Mouse (Mus musculus): ENCODE data around the gene Cdh1.

Cdh1 gene

DNA sequence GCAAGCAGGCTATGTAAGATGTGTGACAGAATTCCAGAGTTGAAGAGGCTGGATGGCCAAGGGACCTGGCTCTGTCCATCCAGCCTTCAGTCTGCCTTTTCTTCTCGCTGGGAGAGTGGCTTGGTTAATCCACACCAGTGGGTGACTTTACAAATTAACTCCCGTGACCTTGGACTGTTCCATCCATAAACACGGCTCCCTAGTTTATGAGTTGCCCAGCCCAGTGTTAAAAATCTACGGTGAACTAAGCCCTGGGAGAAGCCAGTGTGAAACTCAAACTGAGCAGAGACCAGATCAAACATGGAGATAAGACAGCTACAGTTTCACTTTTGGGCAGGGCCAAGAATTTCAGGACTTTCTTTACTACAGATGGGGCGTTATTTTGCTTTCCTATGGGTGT lies 19.9 kb downstream of the Cdh1 start:
- DNase-seq (ENCODE audit: low read depth, low spot score) = no peak

DNA sequence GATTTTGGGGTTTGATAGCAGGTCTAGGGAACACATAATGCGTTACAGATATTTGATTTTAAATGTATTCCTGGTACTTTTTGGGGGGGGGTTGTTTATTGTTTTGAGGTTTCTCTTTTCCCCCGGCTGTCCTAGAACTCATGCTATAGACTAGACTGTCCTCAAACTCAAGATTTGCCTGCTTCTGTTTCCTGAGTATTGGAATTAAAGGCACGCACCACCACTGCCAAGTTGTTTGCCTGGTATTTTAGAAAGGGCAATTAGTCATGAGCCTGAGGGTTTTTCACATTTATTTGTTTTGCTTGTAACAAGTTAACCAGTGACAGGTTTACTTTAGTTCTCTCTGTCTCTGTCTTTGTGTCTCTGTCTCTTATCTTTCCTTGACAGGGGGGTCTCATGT lies 20.3 kb downstream of the Cdh1 start:
- no peak for DNase-seq (ENCODE audit: low read depth, low spot score)

DNA sequence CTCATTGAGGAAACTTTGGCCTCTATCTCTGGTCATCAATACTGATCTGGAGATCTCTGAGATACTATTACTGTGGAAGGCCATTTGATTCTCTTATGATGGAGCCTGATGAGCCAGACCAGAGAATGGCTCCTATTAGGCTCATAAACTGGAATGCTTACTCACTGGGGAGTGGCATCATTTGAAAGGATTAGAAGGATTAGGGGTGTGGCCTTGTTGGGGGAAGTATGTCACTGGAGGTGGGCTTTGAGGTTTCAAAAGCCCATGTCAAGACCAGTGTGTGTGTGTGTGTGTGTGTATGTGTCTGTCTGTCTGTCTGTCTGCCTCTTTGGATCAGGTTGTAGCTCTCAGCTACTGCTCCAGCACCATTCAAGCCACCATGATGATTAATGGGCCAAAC lies 20.8 kb downstream of the Cdh1 start:
- DNase-seq (ENCODE audit: low read depth, low spot score) = no peak

DNA sequence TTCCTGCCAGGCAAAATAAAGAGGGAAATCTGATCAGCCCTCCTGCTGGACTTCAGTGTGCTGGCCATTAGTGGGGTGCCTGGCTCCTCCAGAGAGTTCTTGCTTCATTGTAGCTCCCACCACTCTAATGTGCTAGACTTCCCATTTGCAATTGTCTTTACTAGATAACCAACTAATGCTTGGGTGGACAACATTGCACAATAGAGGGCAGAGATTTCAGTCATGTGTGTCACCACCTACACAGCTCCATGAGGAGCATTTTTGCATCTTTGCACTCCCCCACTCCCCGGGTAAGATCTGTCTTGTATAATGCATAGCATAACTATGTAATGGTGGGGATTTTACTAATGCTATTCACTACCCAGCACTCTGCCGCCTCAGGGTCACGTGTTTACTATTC lies 21.6 kb downstream of the Cdh1 start:
- DNase-seq (ENCODE audit: low read depth, low spot score) = no peak

DNA sequence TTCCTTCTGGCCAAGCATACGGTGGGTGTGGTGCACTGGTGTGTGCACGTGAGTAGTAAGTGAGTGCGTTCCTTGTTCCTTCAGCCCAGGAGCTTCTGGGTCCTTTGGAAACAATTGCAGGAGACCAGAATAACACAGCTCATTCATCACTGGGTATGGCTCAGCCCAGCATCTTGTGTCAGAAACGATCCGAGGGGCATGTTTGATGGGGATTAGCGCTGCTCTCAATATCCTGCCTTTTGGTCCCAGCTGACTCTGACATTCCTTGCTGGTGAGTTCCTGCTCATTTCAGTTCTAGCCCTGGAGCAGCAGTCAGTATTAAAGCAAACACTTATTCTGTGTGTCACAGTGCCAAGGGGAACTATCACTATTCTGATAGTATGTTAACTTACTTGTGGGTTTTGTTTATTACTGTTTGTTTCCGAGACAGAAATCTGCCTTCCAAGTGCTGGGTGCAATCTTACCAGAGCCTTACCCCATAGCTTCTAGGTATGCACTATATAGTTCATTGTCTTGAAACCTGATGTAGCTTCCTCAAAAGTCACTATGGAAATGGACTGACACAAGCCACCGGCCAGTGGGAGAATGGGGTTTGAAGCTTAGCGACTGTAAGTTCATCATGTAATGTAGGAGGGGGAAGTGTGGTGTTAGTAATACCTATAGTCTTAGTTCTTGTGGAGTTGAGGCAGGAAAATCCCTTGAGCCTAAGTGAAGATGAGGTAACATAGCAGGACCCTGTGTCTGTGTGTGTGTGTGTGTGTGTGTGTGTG lies 23.1 kb downstream of the Cdh1 start:
- DNase-seq (ENCODE audit: low read depth, low spot score) = no peak

DNA sequence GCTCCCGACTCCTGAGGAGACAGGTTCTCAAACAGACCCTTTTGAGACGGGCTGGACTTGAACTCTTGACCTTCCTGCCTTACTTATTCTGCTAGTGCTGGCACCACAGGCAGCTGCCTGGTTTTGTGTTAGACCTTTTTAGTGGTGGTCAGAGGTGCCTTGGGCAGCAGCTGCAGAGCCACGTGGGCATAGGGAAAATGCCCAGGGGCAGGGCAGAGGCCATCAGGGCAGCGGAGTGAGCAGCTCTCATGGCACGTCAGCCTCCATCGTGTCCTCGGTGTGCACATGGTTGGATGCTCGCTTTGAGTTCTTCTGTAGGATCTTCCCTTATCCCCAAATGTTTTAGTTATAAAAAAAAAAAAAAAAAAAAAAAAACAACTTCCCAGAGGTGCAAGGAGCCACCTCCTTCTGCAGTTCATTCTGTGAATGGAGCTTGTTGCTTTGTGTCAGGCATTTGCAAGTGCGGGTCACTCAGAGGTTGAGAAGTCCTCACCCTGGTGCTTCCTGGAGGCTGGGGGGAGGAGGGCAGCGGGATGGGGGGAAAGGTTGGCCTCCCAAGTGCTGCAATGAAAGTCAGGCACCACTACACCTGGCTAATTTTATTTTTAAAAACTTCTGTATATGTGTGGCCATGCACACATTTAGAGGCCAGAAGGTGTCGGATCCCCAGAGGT lies 25.3 kb downstream of the Cdh1 start:
- DNase-seq (ENCODE audit: low read depth, low spot score) = no peak

DNA sequence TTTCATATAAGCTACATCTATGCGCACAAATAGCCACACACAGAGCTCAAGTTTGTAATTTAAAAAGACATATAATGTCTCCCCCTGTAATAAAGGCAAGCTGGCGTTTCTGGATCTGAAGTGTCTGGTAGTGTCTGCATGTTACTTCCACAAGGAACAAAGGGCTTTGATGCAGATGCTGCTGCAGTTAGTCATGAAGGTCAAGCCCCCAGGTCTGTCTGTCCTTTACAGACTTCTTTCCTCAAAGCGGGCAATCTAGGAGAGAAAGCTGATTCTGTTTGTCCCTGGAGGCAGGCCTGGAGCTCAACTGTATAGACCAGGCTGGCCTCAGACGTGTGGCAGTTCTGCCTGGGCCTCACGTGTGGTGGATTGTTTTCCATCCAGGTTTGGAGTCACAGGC lies 26.3 kb downstream of the Cdh1 start:
- DNase-seq (ENCODE audit: low read depth, low spot score) = no peak

DNA sequence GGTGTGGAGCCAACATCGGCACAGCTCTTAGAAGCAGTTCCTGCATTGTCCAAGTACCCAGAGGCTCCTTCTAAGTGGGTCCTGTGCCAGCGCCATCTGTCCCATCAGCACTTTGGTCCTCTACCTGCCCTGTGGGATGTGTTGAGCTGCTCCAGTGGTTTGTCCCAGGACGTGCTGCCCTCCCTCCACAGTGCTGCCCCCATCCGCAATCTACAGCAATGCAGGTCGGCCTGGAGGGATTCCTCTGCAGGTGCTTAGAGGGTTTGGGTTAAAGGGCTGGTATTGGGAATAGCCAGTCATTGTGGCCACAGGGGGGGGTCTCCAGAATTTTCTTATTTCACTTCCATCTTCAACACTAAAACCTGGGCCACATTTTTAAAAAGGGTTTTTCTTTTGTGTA lies 28.8 kb downstream of the Cdh1 start:
- DNase-seq (ENCODE audit: low read depth, low spot score) = no peak

DNA sequence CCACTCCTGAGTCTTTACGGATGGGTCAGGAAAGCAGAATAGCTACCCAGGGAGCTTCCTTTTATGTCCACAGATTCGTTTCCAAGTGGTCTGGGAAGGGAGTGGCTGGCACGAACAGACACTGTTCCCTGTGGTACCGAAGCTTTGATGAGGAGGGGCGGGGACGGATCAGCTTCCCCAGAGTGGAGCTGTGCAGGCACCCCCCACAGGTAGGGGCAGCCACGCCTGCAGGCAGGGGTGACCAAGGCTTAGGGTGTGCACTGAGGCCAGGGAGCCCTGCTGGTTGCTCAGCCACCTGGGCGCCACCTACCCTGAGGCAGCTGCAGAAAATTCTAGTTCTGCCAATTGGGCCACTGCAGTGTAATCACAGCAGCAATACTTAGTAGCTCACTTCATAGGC lies 29.5 kb downstream of the Cdh1 start:
- DNase-seq (ENCODE audit: low read depth, low spot score) = no peak

DNA sequence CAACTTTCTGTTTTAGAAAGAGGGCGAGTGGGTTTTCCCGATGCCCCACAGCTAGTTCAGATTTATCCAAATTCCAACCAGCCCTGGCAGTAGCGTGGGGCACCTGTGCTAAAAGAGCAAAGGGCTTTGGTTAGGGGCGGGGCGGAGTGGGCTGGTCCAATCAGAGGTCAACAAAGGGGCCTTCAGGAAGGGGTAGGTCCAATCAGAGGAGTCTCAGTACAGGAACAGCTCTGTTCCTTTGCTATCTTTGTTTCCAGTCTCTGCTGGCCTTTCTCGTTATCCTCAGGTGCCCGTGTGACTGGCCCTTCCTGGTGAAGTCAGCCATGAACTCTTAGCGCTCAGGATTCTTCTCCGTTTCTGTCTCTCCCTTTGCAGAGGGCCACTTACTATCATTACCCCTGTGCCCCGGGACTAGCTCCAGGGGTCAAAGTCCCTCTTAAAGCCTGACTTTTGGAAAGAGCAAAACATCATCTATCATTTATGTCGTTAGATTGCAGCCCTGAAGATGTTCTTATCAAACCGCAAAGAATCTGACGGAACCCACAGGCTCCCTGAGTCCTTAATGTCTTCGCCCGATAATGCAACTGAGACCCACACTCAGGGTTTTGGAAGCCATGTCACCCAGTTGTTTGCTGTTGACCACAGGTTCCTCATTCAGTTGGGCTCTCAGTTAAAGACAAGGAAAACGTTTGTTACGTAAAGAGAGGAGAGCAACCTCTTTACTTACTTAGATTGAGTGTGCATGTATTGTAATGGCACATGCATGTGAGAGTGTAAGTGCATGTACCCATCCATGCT lies 30.4 kb downstream of the Cdh1 start:
- DNase-seq (ENCODE audit: low read depth, low spot score) = no peak

DNA sequence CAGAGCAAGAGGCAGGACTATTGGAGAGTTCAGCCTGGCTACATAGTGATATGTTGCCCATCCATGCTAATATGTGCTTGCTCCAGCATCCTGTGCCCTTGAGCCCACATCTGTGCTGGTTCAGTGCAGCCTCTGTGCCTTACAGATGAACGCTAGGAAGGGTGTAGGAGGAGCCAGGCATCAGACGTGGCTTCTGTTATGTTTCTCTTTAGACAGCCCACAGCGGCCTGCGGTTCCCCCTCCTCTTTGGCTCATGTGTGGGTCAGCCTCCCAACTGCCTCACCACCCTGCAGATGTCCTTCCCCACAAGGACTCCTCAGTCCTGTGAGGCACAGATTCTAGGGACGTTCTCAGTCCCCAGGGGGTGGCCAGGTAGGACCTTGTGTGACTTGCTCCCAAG lies 32.1 kb downstream of the Cdh1 start:
- DNase-seq (ENCODE audit: low read depth, low spot score) = no peak

DNA sequence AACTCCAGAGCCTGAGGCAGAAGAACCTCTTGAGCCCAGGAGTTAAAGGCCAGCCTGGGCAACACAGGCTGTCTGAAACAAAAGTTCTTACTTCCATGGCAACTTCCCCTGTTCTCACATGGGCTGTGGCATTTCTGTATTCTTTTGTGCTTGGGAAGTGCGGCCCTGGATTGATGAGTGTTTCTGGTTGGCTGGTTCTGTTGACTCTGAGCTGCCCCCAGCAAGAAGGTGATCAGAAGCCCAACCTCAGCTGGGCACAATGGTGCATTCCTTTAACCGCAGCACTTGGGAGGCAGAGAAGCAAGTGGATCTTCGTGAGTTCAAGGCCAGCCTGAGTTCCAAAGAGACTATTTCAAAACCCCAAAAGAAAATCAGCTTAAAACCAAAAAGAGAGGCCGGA lies 34.3 kb downstream of the Cdh1 start:
- DNase-seq (ENCODE audit: low read depth, low spot score) = no peak

DNA sequence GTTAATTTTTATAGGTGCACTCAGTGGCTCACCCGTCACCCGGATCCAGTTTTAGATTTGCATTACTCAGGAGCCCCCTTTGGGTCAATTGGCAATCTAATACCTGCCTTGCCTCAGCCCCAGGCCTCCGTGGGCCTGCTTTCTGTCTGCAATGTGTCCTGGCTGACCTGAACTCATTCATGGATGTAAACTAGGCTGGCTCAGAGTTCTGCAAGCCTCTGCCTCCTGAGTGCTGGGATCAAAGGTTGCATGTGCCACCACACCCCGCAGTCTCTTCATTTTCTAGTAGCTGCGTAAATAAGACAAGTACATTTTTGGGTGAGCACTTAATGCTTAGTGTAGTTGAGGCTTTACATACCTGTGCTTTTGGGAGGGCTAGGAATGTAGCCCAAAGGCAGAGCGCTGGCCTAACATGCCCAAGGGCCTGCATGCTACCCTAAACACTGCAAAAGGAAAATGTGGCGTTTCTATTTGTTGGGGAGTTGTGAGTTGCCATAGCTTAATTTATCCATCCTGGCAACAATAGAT lies 35.7 kb downstream of the Cdh1 start:
- DNase-seq (ENCODE audit: low read depth, low spot score) = no peak

DNA sequence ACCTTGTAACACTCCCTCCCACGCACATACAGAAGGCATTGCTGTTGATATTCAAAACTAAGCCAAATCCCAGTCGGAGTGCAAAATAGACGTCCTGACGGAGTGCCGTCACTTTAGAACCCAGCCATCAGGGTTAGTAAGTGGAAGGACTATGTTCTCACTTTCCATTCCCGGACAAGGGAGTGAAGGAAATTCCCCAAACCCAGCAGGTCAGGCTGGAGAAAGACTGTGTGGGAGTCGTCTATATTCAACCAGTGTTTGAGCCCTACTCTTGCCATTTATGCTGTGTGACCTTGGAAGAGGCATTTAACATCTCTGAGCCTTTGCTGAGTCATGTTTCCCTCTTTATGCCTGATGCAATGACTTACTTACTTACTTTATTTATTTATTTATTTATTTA lies 37.1 kb downstream of the Cdh1 start:
- no peak for DNase-seq (ENCODE audit: low read depth, low spot score)

DNA sequence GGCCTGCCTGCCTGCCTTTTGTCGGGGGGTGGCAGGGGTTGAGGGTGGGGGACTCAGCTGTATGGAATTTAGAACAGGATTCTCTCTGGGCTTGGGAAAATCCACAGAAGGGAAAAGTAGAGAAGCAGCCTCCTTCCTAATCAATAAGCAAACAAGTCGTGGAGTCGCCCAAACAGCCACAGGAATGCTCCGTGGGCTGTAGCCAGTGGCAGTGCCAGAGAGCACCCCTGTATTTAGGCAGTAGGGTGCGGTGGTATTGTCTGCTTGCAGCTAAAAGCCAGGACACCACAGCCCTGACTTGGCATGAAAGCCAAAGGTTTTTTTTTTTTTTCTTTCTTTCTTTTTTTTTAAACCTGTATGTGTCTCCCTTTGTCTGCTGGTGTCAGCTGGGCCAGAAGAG lies 37.8 kb downstream of the Cdh1 start:
- no peak for DNase-seq (ENCODE audit: low read depth, low spot score)

DNA sequence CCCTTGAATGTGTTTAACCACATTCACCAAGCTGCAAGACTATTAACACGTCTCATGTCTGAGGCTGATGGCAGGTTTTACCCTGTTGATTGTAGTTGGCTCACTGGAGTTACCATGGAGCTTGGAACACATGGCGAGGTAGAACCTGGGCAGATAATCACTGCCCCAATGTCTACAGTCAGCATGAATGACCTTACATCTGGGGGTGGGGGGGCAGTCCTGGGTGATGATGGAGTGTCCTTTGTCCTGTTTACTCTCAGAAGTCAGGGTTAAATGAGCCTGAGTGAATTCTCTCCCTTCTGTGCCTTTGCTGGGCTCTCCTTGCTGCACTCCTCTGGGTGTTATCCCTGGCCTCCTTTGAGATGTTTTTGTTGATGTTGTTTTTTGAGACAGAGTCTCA lies 39.0 kb downstream of the Cdh1 start:
- DNase-seq (ENCODE audit: low read depth, low spot score) = no peak

DNA sequence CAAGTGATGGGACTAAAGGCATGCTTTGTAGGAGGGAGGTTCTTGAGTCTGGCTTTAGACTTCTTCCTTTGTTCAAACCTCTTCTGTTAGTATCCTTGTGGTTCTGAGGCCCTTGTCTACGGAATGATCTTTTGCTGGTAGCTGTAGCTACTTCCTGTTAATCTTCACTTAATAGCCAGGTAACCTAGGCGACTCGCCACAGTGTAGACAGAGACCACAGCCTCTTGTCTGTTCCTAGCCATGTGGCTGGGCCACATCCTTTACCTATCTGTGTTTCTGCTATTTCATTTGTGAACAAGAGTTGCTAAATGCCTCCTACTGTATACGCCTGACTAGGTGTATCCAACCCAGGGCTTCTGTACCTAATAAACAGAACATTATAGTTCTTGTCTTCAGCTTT lies 39.9 kb downstream of the Cdh1 start:
- no peak for DNase-seq (ENCODE audit: low read depth, low spot score)

DNA sequence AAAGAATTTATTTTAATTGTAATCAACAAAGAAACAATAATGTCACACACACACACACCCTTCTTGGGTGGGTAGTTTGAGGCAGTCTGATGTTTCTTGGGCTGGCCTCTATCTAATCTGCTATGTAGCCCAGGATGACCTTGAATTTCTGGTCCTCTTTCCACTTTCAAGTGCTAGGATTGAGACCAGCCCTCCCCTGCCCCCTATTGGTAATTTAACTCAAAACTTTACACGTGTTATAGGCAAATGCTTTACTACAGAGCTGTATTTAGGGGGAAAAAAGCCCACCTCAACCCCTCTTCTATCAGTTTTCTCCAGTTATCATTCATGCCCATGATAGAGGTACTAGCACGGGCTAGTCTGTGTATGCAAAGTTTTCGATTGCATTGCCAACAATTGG lies 41.8 kb downstream of the Cdh1 start:
- no peak for DNase-seq (ENCODE audit: low read depth, low spot score)

DNA sequence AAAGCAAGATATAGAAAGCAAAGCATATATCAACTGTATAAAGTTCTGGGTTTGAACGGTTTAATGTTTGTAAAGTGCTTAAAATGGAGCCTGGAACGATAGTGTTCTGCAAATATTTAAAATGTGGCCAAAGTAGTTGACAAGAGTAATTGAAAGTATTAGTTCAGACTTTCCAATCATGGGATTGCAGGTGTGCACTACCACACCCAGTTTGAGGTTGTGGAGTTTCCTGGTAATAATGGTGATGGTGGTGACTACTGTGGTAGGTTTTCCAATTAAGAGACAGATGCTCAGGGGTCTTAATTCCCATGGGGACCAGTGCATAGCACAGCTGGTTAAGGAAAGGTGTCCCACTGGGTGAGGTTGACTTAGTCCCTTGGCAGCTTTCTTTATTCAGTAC lies 43.0 kb downstream of the Cdh1 start:
- DNase-seq (ENCODE audit: low read depth, low spot score) = no peak

DNA sequence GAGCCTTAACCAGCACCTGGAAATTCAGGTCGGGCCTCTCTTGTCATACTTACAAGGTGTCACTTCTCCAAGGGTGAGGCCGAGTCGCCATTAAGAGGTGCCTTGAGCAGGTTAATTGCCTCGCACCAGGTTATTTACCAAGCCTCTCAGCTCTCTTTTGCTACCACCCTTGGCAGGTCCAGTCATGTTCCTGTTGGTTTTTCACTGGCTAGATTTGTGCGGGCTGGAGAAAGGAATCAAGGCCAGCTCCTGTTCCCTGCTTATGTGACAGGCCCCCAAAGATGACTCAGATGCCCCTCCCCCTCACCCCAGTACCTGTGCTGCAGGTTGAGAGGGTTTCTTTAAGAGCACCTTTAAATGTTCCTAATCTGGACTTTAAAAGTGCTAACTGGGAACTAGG lies 43.6 kb downstream of the Cdh1 start:
- DNase-seq (ENCODE audit: low read depth, low spot score) = no peak

DNA sequence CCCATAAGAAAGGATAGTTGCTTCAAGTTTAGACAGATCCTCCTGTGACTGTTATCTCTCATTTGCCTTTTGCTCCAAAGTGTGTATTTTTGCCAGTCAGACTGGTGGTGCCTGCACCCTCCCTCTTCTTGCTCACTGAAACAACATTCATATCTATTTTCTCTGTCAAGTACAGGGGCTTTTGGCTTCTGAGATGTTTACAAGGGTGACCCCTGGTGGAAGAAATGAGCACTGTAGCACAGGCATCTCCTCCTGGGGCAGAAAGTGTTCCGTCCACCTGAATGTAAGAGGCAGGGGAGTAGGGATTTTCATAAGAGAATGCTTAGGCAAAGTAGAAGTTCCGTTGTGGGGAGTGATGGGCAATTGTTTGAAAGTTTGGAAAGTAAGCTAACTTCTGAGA lies 44.2 kb downstream of the Cdh1 start:
- DNase-seq (ENCODE audit: low read depth, low spot score) = peak; percentile 40

DNA sequence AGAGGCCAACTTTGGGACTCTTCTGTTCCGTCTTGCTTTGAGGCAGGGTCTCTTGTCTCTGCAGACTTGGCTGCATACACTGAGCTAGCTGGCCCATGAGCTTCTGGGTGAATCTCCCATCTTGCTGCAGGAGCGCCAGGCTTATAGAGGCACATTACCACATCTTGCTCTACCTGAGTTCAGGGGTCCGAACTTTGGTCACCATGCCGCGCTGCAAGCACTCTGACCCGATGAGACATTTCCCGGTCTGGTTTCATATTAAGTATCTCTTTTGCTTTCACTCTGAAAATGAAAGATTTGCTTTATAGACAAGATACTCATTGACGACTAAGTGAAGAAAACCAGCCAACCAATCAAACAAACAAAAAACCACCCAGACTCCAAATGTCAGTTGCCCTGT lies 45.3 kb downstream of the Cdh1 start:
- DNase-seq (ENCODE audit: low read depth, low spot score) = no peak

DNA sequence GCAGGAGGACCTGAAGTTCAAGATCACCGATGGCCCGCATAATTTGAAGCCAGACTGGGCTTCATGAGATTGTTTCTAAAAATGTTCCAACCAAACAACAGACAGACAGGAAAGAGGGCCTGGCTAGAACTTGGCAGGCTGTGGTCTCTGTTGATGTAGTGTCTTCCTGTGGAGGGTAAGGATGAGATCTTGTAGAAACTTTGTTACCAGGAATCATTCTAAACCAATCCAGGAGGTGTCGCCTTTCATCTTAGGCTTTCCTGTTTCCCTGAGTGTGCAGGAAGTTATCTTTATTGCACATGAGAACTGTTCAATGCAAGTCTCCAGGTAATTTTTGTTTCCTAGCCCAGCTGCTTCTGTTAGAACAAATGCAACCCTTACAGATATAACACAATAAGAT lies 48.8 kb downstream of the Cdh1 start:
- no peak for DNase-seq (ENCODE audit: low read depth, low spot score)

All from retina, adult 2 months (tissue).